Mouse (Mus musculus): Measurements from ENCODE around the gene Tnrc6c. TPM values are rescaled to one million over a fixed set of nuclear protein-coding genes. Genes with fewer than 3 reads are reported as not detected.

The Tnrc6c gene
- total and polyA plus RNA-seq, 3 experiments: 6.9 to 16.7 (median 12.8) TPM

GRCm38 (mm10) chr11:117798160-117798541, 144.1 kb downstream of the Tnrc6c start (continued):
- TF ChIP-seq HCFC1 (IDR thresholded peaks at IDR 0.05; ENCODE audit: low read depth, low read length) (no peak; the same call in 1 of the 2 replicates), JUND (conservative IDR thresholded peaks at IDR 0.05; ENCODE audit: low read depth, low read length) (no peak), NRF1 (IDR thresholded peaks at IDR 0.05; ENCODE audit: low read depth, low read length) (no peak; the same call in 1 of the 2 replicates), MYC (IDR thresholded peaks at IDR 0.05; ENCODE audit: low read depth, low read length) (peak; percentile 55; the same call in 1 of the 2 replicates), RAD21 (IDR thresholded peaks at IDR 0.05; ENCODE audit: low read depth, low read length) (no peak; the same call in 1 of the 2 replicates), PAX5 (IDR thresholded peaks at IDR 0.05; ENCODE audit: low read length) (no peak), USF2 (conservative IDR thresholded peaks at IDR 0.05; ENCODE audit: low read depth, low read length) (no peak), IRF4 (IDR thresholded peaks at IDR 0.05; ENCODE audit: low read depth, low read length) (0 out of 2 replicates have a peak, but pooled peaks have one; percentile 51), RCOR1 (conservative IDR thresholded peaks at IDR 0.05; ENCODE audit: low read depth, low read length) (0 out of 2 replicates have a peak, but pooled peaks have one; percentile 76)

- H3K79me2 ChIP-seq (replicated peaks; ENCODE audit: control insufficient read depth, extremely low read depth, insufficient read depth, poor library complexity, severe bottlenecking): no peaks in the 10 kb centered on the region
- no peaks in the 10 kb centered on the region for H3K27me3 ChIP-seq (replicated peaks)
- H3K27ac ChIP-seq (ENCODE audit: insufficient read depth, low read depth): peak overlapping the region; percentile 86
- peaks cover 0 to 14% of the 10 kb centered on the region in 2 experiments for H3K36me3 ChIP-seq (replicated peaks in 1 of 2; ENCODE audit: control insufficient read depth in 1 of 2, insufficient read depth in 1 of 2, low read length in 1 of 2)
- peak; percentile 87 for DNase-seq (ENCODE audit: extremely low read depth)
- peak overlapping the region in 1 of 3 experiments; percentile 30 for H3K4me3 ChIP-seq (replicated peaks in 1 of 3; ENCODE audit: low read depth in 2 of 3, low read length in 2 of 3, poor library complexity in 1 of 3)
- in situ Hi-C loops (cut with MboI; ENCODE audit: low pct_ligation_motif_present, low pct_unique_long_range_greater_than_20kb, low sequenced_read_pairs): loop anchor here (5.0 kb wide), 1 partner anchor 412 kb away; no protein-coding TSS in a partner anchor
- no peaks in the 10 kb centered on the region for H3K9me3 ChIP-seq (replicated peaks; ENCODE audit: low read length)
- peak overlapping the region; percentile 33; the same call in 1 of the 2 replicates for H3K4me2 ChIP-seq (ENCODE audit: insufficient read depth, low read depth, poor library complexity, severe bottlenecking)
- dilution Hi-C loops (cut with MboI; ENCODE audit: extremely low pct_ligation_motif_present, extremely low pct_unique_long_range_greater_than_20kb, low sequenced_read_pairs): no loop called here
- H3K9ac ChIP-seq (ENCODE audit: insufficient read depth, low read depth): peak overlapping the region; percentile 6; the same call in 1 of the 2 replicates
- peaks cover 49 to 93% of the 10 kb centered on the region in 2 experiments for H3K4me1 ChIP-seq (ENCODE audit: control insufficient read depth in 1 of 2, insufficient read depth in 2 of 2)
- TF ChIP-seq USF1 (IDR thresholded peaks at IDR 0.05; ENCODE audit: low read depth, low read length) (no peak), MAZ (IDR thresholded peaks at IDR 0.05; ENCODE audit: low read depth, low read length) (peak; percentile 96), MXI1 (IDR thresholded peaks at IDR 0.05; ENCODE audit: low read depth, low read length) (peak; percentile 48; the same call in 1 of the 2 replicates), ZMIZ1 (IDR thresholded peaks at IDR 0.05; ENCODE audit: low read depth, low read length) (0 out of 2 replicates have a peak, but pooled peaks have one; percentile 42), BHLHE40 (IDR thresholded peaks at IDR 0.05; ENCODE audit: low read depth, low read length) (peak; percentile 88), JUND (conservative IDR thresholded peaks at IDR 0.05; ENCODE audit: low read depth, low read length) (no peak), GABPA (IDR thresholded peaks at IDR 0.05; ENCODE audit: insufficient replicate concordance, low read depth, low read length) (no peak), ZKSCAN1 (IDR thresholded peaks at IDR 0.05; ENCODE audit: borderline replicate concordance, low read depth, low read length) (no peak), NRF1 (IDR thresholded peaks at IDR 0.05; ENCODE audit: low read depth, low read length) (no peak), RCOR1 (conservative IDR thresholded peaks at IDR 0.05; ENCODE audit: low read depth, low read length) (peak; percentile 81), IRF4 (IDR thresholded peaks at IDR 0.05; ENCODE audit: low read depth, low read length) (peak; percentile 99), ETS1 (conservative IDR thresholded peaks at IDR 0.05; ENCODE audit: low read depth, low read length) (peak; percentile 92), TCF12 (IDR thresholded peaks at IDR 0.05; ENCODE audit: low read depth, low read length) (peak; percentile 99), UBTF (IDR thresholded peaks at IDR 0.05; ENCODE audit: low read depth, low read length) (peak; percentile 73; the same call in 1 of the 2 replicates), MYC (IDR thresholded peaks at IDR 0.05; ENCODE audit: low read depth, low read length) (0 out of 2 replicates have a peak, but pooled peaks have one; percentile 51), USF2 (conservative IDR thresholded peaks at IDR 0.05; ENCODE audit: low read depth, low read length) (no peak), SIN3A (IDR thresholded peaks at IDR 0.05; ENCODE audit: low read length) (peak; percentile 84), MAFK (IDR thresholded peaks at IDR 0.05; ENCODE audit: insufficient replicate concordance, low read length) (no peak), PAX5 (IDR thresholded peaks at IDR 0.05; ENCODE audit: low read length) (no peak), NELFE (IDR thresholded peaks at IDR 0.05; ENCODE audit: low read depth, low read length) (no peak), RAD21 (IDR thresholded peaks at IDR 0.05; ENCODE audit: low read depth, low read length) (peak; percentile 28), JUN (IDR thresholded peaks at IDR 0.05; ENCODE audit: insufficient read depth, low read depth, low read length) (peak; percentile 50; the same call in 1 of the 2 replicates), MAX (IDR thresholded peaks at IDR 0.05; ENCODE audit: low read length) (peak; percentile 15; the same call in 1 of the 2 replicates), ZNF384 (IDR thresholded peaks at IDR 0.05; ENCODE audit: low read depth, low read length) (peak; percentile 93), SMC3 (IDR thresholded peaks at IDR 0.05; ENCODE audit: low read depth, low read length) (peak; percentile 16; the same call in 1 of the 2 replicates), POLR2A (IDR thresholded peaks at IDR 0.05; ENCODE audit: low read depth, low read length) (peak; percentile 49; the same call in 1 of the 2 replicates), CTCF (conservative IDR thresholded peaks at IDR 0.05 in 1 of 2, IDR thresholded peaks at IDR 0.05 in 1 of 2; ENCODE audit: low read depth in 2 of 2, low read length in 2 of 2) (peak in 1 of 2 experiments; percentile 24; a peak in 2 of 4 replicates), EP300 (IDR thresholded peaks at IDR 0.05; ENCODE audit: low read length) (peak; percentile 97), POLR2AphosphoS2 (IDR thresholded peaks at IDR 0.05; ENCODE audit: low read depth, low read length) (no peak), E2F4 (IDR thresholded peaks at IDR 0.05; ENCODE audit: insufficient replicate concordance, low read depth, low read length) (no peak), CHD1 (IDR thresholded peaks at IDR 0.05; ENCODE audit: low read depth, low read length) (0 out of 2 replicates have a peak, but pooled peaks have one; percentile 71), KAT2A (IDR thresholded peaks at IDR 0.05; ENCODE audit: insufficient replicate concordance, low read length) (no peak), CHD2 (IDR thresholded peaks at IDR 0.05; ENCODE audit: low read length) (peak; percentile 84), ZC3H11A (IDR thresholded peaks at IDR 0.05; ENCODE audit: low read depth, low read length) (no peak)
Measured at GRCm38 (mm10) chr11:117799174-117799573, 145.1 kb downstream of the Tnrc6c start.
